9 mouse cellular contexts compared by ENCODE assay signal in genomic region chr16:72913134-72913533, GRCm38 (mm10).
DNase-seq lines count a peak whose midpoint lies in the region; ATAC-seq and TF ChIP-seq lines count a peak whose summit lies in the region.
"Had no signal": no experiment of that assay in that cellular context is flagged by ENCODE, and none has a peak within 500 bp of the region (broad histone marks: within the 10 kb centered on the region; RNA-seq: fewer than 3 reads in every experiment).

No protein-coding gene starts in this region.

- intact Hi-C loops in heart, adult 2 months (cut with DNase I), result no loop called here
- intact Hi-C loops in gastrocnemius, adult 2 months (cut with DNase I), result no loop called here

- H3K9ac ChIP-seq in heart, adult 2 months (ENCODE audit: low read depth, low read length), result no peak overlapping the region
- no peak overlapping the region for H3K9ac ChIP-seq in embryonic facial prominence, embryonic 15.5 days

- H3K4me2 ChIP-seq in embryonic facial prominence, embryonic 15.5 days (replicated peaks), result no peak overlapping the region

- H3K27ac ChIP-seq in heart, adult 2 months, result no peak overlapping the region
- H3K27ac ChIP-seq in embryonic facial prominence, embryonic 15.5 days (replicated peaks), result no peak overlapping the region
- H3K27ac ChIP-seq in gastrocnemius, adult 2 months, result no peak overlapping the region

- H3K79me2 ChIP-seq in heart, adult 2 months (replicated peaks; ENCODE audit: control insufficient read depth, insufficient read depth, low read length), result no peaks in the 10 kb centered on the region

- TF ChIP-seq EP300 in heart, adult 2 months (IDR thresholded peaks at IDR 0.05; ENCODE audit: insufficient read depth, low read depth, low read length), result no peak

- 0 out of 2 replicates have a peak, but pooled peaks have one; percentile 43 for ATAC-seq in embryonic facial prominence, embryonic 15.5 days (ENCODE audit: insufficient number of reproducible peaks, low FRiP score, low TSS enrichment, low read depth)

- H3K4me3 ChIP-seq in heart, adult 2 months, result no peak overlapping the region
- H3K4me3 ChIP-seq in embryonic facial prominence, embryonic 15.5 days (replicated peaks), result no peak overlapping the region
- H3K4me3 ChIP-seq in gastrocnemius, adult 2 months, result no peak overlapping the region

- H3K27me3 ChIP-seq in heart, adult 2 months (ENCODE audit: control insufficient read depth, insufficient read depth, low read length), result no peaks in the 10 kb centered on the region
- H3K27me3 ChIP-seq in embryonic facial prominence, embryonic 15.5 days, result no peaks in the 10 kb centered on the region
- H3K27me3 ChIP-seq: CH12.LX had no signal

- peaks cover 1% of the 10 kb centered on the region; the same call in 1 of the 2 replicates for H3K4me1 ChIP-seq in heart, adult 2 months (ENCODE audit: control insufficient read depth, insufficient read depth, low read length)
- no peaks in the 10 kb centered on the region for H3K4me1 ChIP-seq in embryonic facial prominence, embryonic 15.5 days

- DNase-seq in heart, adult 2 months, result peak; percentile 9 to 26
- no peak for DNase-seq in heart, adult 8-10 months (ENCODE audit: low spot score)
- DNase-seq in adrenal gland, postnatal 10 days, result peak; percentile 76
- DNase-seq in layer of hippocampus, adult 18-20 months (ENCODE audit: low spot score in 2 of 2), result peak; percentile 64 to 72
- peak; percentile 82 for DNase-seq in right cerebral cortex, postnatal 10 days (ENCODE audit: low spot score in 2 of 2)
- no peak for DNase-seq in gastrocnemius, adult 2 months
- DNase-seq in ovary, postnatal 36 days (ENCODE audit: low spot score), result no peak

- H3K36me3 ChIP-seq in heart, adult 2 months (ENCODE audit: control insufficient read depth, insufficient read depth, low read length), result no peaks in the 10 kb centered on the region
- no peaks in the 10 kb centered on the region for H3K36me3 ChIP-seq in embryonic facial prominence, embryonic 15.5 days

- H3K9me3 ChIP-seq in embryonic facial prominence, embryonic 15.5 days (replicated peaks), result no peaks in the 10 kb centered on the region

- TF ChIP-seq POLR2A in heart, adult 2 months (IDR thresholded peaks at IDR 0.05; ENCODE audit: insufficient read depth, low read depth, low read length), result no peak

- no peak for TF ChIP-seq CTCF in heart, adult 2 months (IDR thresholded peaks at IDR 0.05)
- no peak for TF ChIP-seq CTCF in gastrocnemius, adult 2 months (IDR thresholded peaks at IDR 0.05)

- whole genome bisulfite sequencing in heart, adult 2 months, result 28% methylated on average over 5 of the region's 5 CpGs
- WGBS in embryonic facial prominence, embryonic 15.5 days, result 39% methylated on average over 5 of the region's 5 CpGs

Comparison
In these comparisons a context has a peak if more than half of its experiments do, and no peak if none do; other contexts are left out.
1. DNase-seq: peak in heart, adult 2 months (2 of 2), adrenal gland, postnatal 10 days (single experiment), layer of hippocampus, adult 18-20 months (2 of 2) and right cerebral cortex, postnatal 10 days (2 of 2); none in heart, adult 8-10 months (single experiment), gastrocnemius, adult 2 months (single experiment) and ovary, postnatal 36 days (single experiment).